Mouse (Mus musculus) heart, embryonic 16.5 days (tissue): ENCODE results near the gene Epc2. TPM values are rescaled to one million over a fixed set of nuclear protein-coding genes. Genes with fewer than 3 reads are reported as not detected.

Source experiments
- ATAC-seq: fragments of 200-750 bp; cut with Nextera tagmentation; replicated peaks from 2 replicates; pipeline ENCODE4 v1.8.0; 2017; ENCODE audit warnings: moderate number of reproducible peaks; ENCODE audit not compliant: insufficient read depth, low FRiP score; ENCODE audit errors: extremely low read depth
- H3K27ac ChIP-seq: fragments of 300-500 bp; sonication (generic); 2 replicates; pipeline ENCODE4 v1.5.1; 2014; ENCODE audit warnings: mild to moderate bottlenecking, low read length, control low read depth, moderate library complexity
- H3K27me3 ChIP-seq: fragments of 300-500 bp; sonication (generic); 2 replicates; pipeline ENCODE4 v1.6.1; 2014; ENCODE audit warnings: low read length, mixed read lengths; ENCODE audit not compliant: control insufficient read depth, insufficient read depth
- H3K36me3 ChIP-seq: fragments of 300-500 bp; sonication (generic); 2 replicates; pipeline ENCODE4 v1.6.1; 2014; ENCODE audit not compliant: control insufficient read depth, insufficient read depth
- H3K4me1 ChIP-seq: fragments of 300-500 bp; sonication (generic); 2 replicates; pipeline ENCODE4 v1.6.1; 2014; ENCODE audit warnings: low read length, mixed read lengths; ENCODE audit not compliant: control insufficient read depth, insufficient read depth
- H3K4me2 ChIP-seq: fragments of 300-500 bp; sonication (generic); 2 replicates; pipeline ENCODE4 v1.6.1; 2014; ENCODE audit warnings: low read depth, mild to moderate bottlenecking, control low read depth, low read length
- H3K4me3 ChIP-seq: fragments of 300-500 bp; sonication (generic); 2 replicates; pipeline ENCODE4 v1.5.1; 2014; ENCODE audit warnings: mild to moderate bottlenecking, control low read depth, low read length
- H3K9ac ChIP-seq: fragments of 300-500 bp; sonication (generic); 2 replicates; pipeline ENCODE4 v1.6.1; 2014; ENCODE audit warnings: low read length, control low read depth
- H3K9me3 ChIP-seq: fragments of 300-500 bp; sonication (generic); replicated peaks from 2 replicates; pipeline ENCODE4 v1.6.1; 2016; ENCODE audit warnings: low read length; ENCODE audit not compliant: control insufficient read depth
- WGBS: fragments of 180-500 bp; shearing (Covaris S2); extraction: QIAGEN DNeasy Blood & Tissue Kit; methylation state at CpG from one replicate; pipeline ENCODE4 v1.1.7; 2014; 5-methylcytosine and 5-hydroxymethylcytosine counted together
- polyA plus RNA-seq: library from polyadenylated mRNA; unstranded; fragments of >200 nt; fragmentation: Nextera tagmentation; extraction: Ambion mirVana; gene quantifications from 2 replicates; pipeline ENCODE4 v1.2.1, GENCODE M21; 2015

Gene Epc2
- polyA plus RNA-seq, 1 experiment from 2014 or later, result 4.6 TPM

GRCm38 (mm10) chr2:49571159-49571920 is 120.1 kb downstream of the Epc2 start:
- Histone ChIP-seq H3K27me3 (no peaks in the 10 kb centered on the region), H3K9me3 (no peaks in the 10 kb centered on the region), H3K36me3 (no peaks in the 10 kb centered on the region), H3K27ac (no peak overlapping the region), H3K4me3 (no peak overlapping the region), H3K9ac (no peak overlapping the region), H3K4me2 (no peak overlapping the region), H3K4me1 (peaks cover 9% of the 10 kb centered on the region)
- WGBS, result 68% methylated on average over 11 of the region's 11 CpGs
- ATAC-seq, result no peak

DNA sequence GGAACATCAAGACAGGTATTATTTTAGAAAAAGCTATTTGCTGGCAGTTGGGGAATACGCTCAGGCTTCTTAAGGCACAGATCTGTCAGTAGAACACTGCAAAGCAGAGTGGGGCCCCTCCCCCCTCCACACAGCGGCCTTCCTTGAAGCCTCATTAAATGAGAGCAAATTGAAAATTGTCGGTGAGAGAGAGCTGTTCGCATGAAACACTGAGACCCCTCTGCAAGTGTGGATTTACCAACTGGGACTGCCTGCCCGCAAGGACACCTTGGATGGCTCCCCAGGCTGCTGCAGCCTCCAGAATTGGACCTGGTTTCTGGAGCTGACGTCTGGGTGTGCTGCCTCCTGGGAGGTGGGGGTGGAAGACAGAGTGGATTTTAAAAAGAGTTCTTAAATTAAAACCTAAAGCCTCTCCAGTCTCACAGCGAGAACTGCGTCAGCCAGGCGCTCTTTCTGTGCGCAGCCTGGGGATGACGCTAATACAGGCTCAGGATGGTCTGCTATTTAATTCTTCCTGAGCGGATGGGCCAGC is 120.9 kb downstream of the Epc2 start:
- no peak overlapping the region for H3K9ac ChIP-seq
- WGBS, result 64% methylated on average over 12 of the region's 12 CpGs
- H3K4me1 ChIP-seq, result peaks cover 9% of the 10 kb centered on the region
- H3K4me3 ChIP-seq, result no peak overlapping the region
- H3K27ac ChIP-seq, result no peak overlapping the region
- H3K4me2 ChIP-seq, result no peak overlapping the region
- no peaks in the 10 kb centered on the region for H3K27me3 ChIP-seq
- no peak for ATAC-seq
- H3K9me3 ChIP-seq, result no peaks in the 10 kb centered on the region
- H3K36me3 ChIP-seq, result no peaks in the 10 kb centered on the region

DNA sequence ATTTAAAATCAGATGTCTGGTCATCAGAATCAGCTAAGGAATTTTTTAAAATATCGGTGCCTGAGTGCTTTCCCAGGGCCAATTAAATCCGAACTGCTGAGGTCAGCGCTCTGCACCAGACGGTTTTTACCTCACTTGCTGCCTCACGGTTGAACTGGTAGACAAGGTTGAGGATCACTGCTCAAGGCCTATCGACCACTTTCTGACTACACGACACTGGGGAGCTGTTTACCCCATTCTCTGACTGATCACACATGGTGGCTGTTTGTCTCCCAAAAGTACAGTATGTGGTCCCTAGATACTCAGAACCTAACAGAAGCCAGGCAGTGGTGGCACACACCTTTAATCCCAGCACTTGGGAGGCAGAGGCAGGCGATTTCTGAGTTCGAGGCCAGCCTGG is 121.4 kb downstream of the Epc2 start:
- WGBS, result 80% methylated on average over 9 of the region's 9 CpGs
- H3K4me2 ChIP-seq, result no peak overlapping the region
- H3K4me3 ChIP-seq, result no peak overlapping the region
- no peaks in the 10 kb centered on the region for H3K36me3 ChIP-seq
- ATAC-seq, result no peak
- peaks cover 9% of the 10 kb centered on the region for H3K4me1 ChIP-seq
- no peak overlapping the region for H3K9ac ChIP-seq
- H3K9me3 ChIP-seq, result no peaks in the 10 kb centered on the region; the same call in 1 of the 2 replicates
- no peaks in the 10 kb centered on the region for H3K27me3 ChIP-seq
- H3K27ac ChIP-seq, result no peak overlapping the region

DNA sequence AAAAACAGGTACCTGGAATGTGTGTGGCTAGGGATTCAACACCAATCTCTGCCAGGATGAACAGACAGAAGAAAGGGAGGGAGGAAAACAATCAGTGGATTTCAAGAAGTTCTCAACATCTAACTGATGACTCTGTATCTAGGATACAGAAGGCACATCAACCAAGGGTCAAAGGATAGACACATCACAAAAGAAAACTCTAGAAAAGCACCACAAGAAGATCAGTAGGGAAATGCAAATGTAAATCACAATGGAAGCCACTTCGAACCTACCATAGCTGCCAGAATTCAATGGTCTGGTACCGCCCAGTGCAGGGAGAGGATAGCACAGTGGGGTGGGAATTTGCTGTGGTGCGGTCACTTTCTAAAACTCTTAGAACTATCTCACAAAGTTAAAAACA is 122.0 kb downstream of the Epc2 start:
- 88% methylated on average over 3 of the region's 3 CpGs for WGBS
- H3K4me3 ChIP-seq, result no peak overlapping the region
- no peak overlapping the region for H3K9ac ChIP-seq
- ATAC-seq, result no peak
- H3K27me3 ChIP-seq, result no peaks in the 10 kb centered on the region
- no peaks in the 10 kb centered on the region for H3K36me3 ChIP-seq
- H3K4me1 ChIP-seq, result peaks cover 9% of the 10 kb centered on the region
- H3K9me3 ChIP-seq, result no peaks in the 10 kb centered on the region; the same call in 1 of the 2 replicates
- H3K27ac ChIP-seq, result no peak overlapping the region
- H3K4me2 ChIP-seq, result no peak overlapping the region

- H3K4me2 ChIP-seq, result no peak overlapping the region
- WGBS, result 74% methylated on average over 3 of the region's 3 CpGs
Measured at GRCm38 (mm10) chr2:49580585-49580984, 129.3 kb downstream of the Epc2 start.

DNA sequence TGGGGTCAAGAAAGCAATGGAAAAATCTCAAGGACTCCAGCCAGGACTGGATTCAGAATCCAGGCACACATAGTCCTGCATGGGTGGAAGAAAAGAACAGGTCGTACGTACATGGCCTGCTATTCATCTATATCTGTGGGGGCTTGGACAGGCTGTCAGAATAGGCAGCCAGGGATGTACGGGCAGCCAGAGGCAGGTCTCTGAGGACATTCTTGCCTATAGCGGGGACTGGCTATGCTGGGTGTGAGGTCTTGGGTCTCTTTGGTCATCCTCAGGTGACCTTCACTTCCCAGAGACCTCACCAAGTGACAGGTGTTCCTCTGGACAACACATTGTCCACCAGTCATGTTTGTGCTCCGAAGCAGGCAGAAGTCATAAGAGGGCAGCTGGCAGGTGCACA is 131.3 kb downstream of the Epc2 start:
- no peaks in the 10 kb centered on the region for H3K36me3 ChIP-seq
- no peaks in the 10 kb centered on the region for H3K4me1 ChIP-seq
- no peak overlapping the region for H3K9ac ChIP-seq
- no peak overlapping the region for H3K27ac ChIP-seq
- no peak for ATAC-seq
- whole genome bisulfite sequencing, result 77% methylated on average over 5 of the region's 5 CpGs
- H3K9me3 ChIP-seq, result no peaks in the 10 kb centered on the region
- no peaks in the 10 kb centered on the region for H3K27me3 ChIP-seq
- no peak overlapping the region for H3K4me2 ChIP-seq
- no peak overlapping the region for H3K4me3 ChIP-seq

More at GRCm38 (mm10) chr2:49580585-49580984, 129.3 kb downstream of the Epc2 start:
- no peak for ATAC-seq
- Histone ChIP-seq H3K27ac (no peak overlapping the region), H3K4me1 (no peaks in the 10 kb centered on the region), H3K4me3 (no peak overlapping the region), H3K9me3 (no peaks in the 10 kb centered on the region; the same call in 1 of the 2 replicates), H3K9ac (no peak overlapping the region), H3K36me3 (no peaks in the 10 kb centered on the region), H3K27me3 (no peaks in the 10 kb centered on the region)

DNA sequence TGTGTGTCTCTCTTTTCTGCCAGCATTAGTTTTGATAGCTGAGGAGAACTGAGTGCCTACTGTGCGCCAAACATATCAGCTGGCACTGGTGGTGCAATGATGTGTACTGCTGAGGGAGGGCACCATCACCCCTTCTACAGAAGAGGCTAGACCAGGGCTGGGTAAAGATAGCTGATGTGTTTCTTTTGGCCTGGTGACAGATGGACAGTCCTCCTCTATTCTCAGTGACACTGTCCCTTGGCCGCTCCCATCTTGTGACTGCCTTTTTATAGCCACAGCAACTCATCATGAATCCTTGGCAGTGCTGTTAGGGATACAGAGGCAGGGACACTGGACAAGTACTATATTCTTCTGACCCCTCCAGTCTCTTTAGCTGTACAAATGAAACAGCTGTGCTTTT is 132.0 kb downstream of the Epc2 start:
- no peaks in the 10 kb centered on the region for H3K9me3 ChIP-seq

GRCm38 (mm10) chr2:49590450-49590849 is 139.2 kb downstream of the Epc2 start:
- Histone ChIP-seq H3K4me3 (no peak overlapping the region), H3K4me2 (no peak overlapping the region), H3K9me3 (no peaks in the 10 kb centered on the region), H3K4me1 (no peaks in the 10 kb centered on the region), H3K9ac (no peak overlapping the region), H3K27ac (no peak overlapping the region), H3K27me3 (no peaks in the 10 kb centered on the region), H3K36me3 (no peaks in the 10 kb centered on the region)
- ATAC-seq, result no peak
- 64% methylated on average over 5 of the region's 5 CpGs for WGBS

More for the DNA sequence above, 132.0 kb downstream of the Epc2 start:
- Histone ChIP-seq H3K9ac (no peak overlapping the region), H3K4me1 (no peaks in the 10 kb centered on the region), H3K27ac (no peak overlapping the region), H3K36me3 (no peaks in the 10 kb centered on the region), H3K27me3 (no peaks in the 10 kb centered on the region), H3K4me2 (no peak overlapping the region), H3K4me3 (no peak overlapping the region)
- ATAC-seq, result no peak
- 86% methylated on average over 2 of the region's 2 CpGs for WGBS

GRCm38 (mm10) chr2:49592926-49593325 is 141.6 kb downstream of the Epc2 start:
- H3K27me3 ChIP-seq, result no peaks in the 10 kb centered on the region
- ATAC-seq, result no peak
- H3K36me3 ChIP-seq, result no peaks in the 10 kb centered on the region
- H3K4me2 ChIP-seq, result no peak overlapping the region
- no peak overlapping the region for H3K9ac ChIP-seq
- no peak overlapping the region for H3K27ac ChIP-seq
- H3K4me1 ChIP-seq, result no peaks in the 10 kb centered on the region
- no peak overlapping the region for H3K4me3 ChIP-seq
- no peaks in the 10 kb centered on the region for H3K9me3 ChIP-seq
